Mouse (Mus musculus) MEL (cell line): Measurements from ENCODE around the gene Lexm. TPM values are rescaled to one million over a fixed set of nuclear protein-coding genes. Genes with fewer than 3 reads are reported as not detected.

Source experiments
- DNase-seq: peaks from one replicate; pipeline ENCODE4 v3.0.0; 2011; ENCODE audit warnings: low read depth, low spot score
- H3K27ac ChIP-seq: 2 replicates; pipeline ENCODE4 v1.5.1; 2012; ENCODE audit warnings: low read depth, mild to moderate bottlenecking, control low read depth, low read length, moderate library complexity; ENCODE audit not compliant: control insufficient read depth
- H3K27me3 ChIP-seq, 2 experiments: fragments of 150-350 bp in 1 of 2; sonication (generic) in 1 of 2; 2 replicates each; pipeline ENCODE4 v1.6.1; 2012; ENCODE audit warnings: low read length in 2 of 2, mild to moderate bottlenecking in 2 of 2, improper control_type of control experiment in 1 of 2, moderate library complexity in 1 of 2; ENCODE audit not compliant: insufficient read depth in 2 of 2, control insufficient read depth in 1 of 2
- H3K36me3 ChIP-seq, 2 experiments: 2 replicates each; pipeline ENCODE4 v1.6.1; 2012 to 2014; ENCODE audit warnings: low read length in 2 of 2, improper control_type of control experiment in 1 of 2, inconsistent platforms in 1 of 2, mild to moderate bottlenecking in 1 of 2; ENCODE audit not compliant: insufficient read depth in 2 of 2, control insufficient read depth in 1 of 2
- H3K4me1 ChIP-seq, 2 experiments: fragments of 150-350 bp in 1 of 2; sonication (generic) in 1 of 2; 2 replicates each; pipeline ENCODE4 v1.6.1; 2012; ENCODE audit warnings: low read length in 2 of 2, improper control_type of control experiment in 1 of 2, mild to moderate bottlenecking in 1 of 2; ENCODE audit not compliant: insufficient read depth in 2 of 2, control insufficient read depth in 1 of 2
- H3K4me3 ChIP-seq, 2 experiments: fragments of 150-350 bp in 1 of 2; sonication (generic) in 1 of 2; 2 replicates each; pipeline ENCODE4 v1.5.1; 2012; ENCODE audit warnings: low read depth in 2 of 2, low read length in 2 of 2, mild to moderate bottlenecking in 2 of 2, moderate library complexity in 2 of 2, control low read depth in 1 of 2, improper control_type of control experiment in 1 of 2; ENCODE audit not compliant: control insufficient read depth in 1 of 2, insufficient read depth in 1 of 2
- H3K79me2 ChIP-seq: 2 replicates; pipeline ENCODE4 v1.6.1; 2012; ENCODE audit warnings: mild to moderate bottlenecking, low read length, moderate library complexity; ENCODE audit not compliant: control insufficient read depth, poor library complexity, insufficient read depth
- H3K9ac ChIP-seq: 2 replicates; pipeline ENCODE4 v1.6.1; 2012; ENCODE audit warnings: low read depth, mild to moderate bottlenecking, control low read depth, low read length, moderate library complexity; ENCODE audit not compliant: control insufficient read depth, poor library complexity, severe bottlenecking
- H3K9me3 ChIP-seq: fragments of 150-350 bp; sonication (generic); replicated peaks from 2 replicates; pipeline ENCODE4 v1.6.1; 2012; ENCODE audit warnings: mild to moderate bottlenecking, low read length, improper control_type of control experiment, moderate library complexity; ENCODE audit not compliant: insufficient read depth
- CHD2 ChIP-seq: IDR thresholded peaks from 2 replicates; pipeline ENCODE4 v1.6.1; 2011; ENCODE audit warnings: low read length, improper control_type of control experiment
- CTCF ChIP-seq, 3 experiments: IDR thresholded peaks in 2 of 3; conservative IDR thresholded peaks in 1 of 3; 2 replicates each; pipeline ENCODE4 v1.5.1; 2011 to 2012; ENCODE audit warnings: low read length in 3 of 3, low read depth in 2 of 3, mild to moderate bottlenecking in 2 of 3, improper control_type of control experiment in 1 of 3, inconsistent platforms in 1 of 3, mixed read lengths in 1 of 3, moderate library complexity in 1 of 3; ENCODE audit not compliant: control insufficient read depth in 1 of 3, insufficient read depth in 1 of 3, poor library complexity in 1 of 3, severe bottlenecking in 1 of 3
- ELF1 ChIP-seq: IDR thresholded peaks from 2 replicates; pipeline ENCODE4 v1.6.1; 2014; ENCODE audit warnings: low read depth, mild to moderate bottlenecking, inconsistent platforms, low read length, improper control_type of control experiment, moderate library complexity
- EP300 ChIP-seq, 2 experiments: IDR thresholded peaks; 2 replicates each; pipeline ENCODE4 v1.6.1; 2011; ENCODE audit warnings: improper control_type of control experiment in 2 of 2, low read length in 2 of 2, low read depth in 1 of 2, mild to moderate bottlenecking in 1 of 2
- ETS1 ChIP-seq: IDR thresholded peaks from 2 replicates; pipeline ENCODE4 v1.6.1; 2012; ENCODE audit warnings: low read depth, mild to moderate bottlenecking, inconsistent platforms, low read length, improper control_type of control experiment, moderate library complexity
- GABPA ChIP-seq: IDR thresholded peaks from 2 replicates; pipeline ENCODE4 v1.6.1; 2012; ENCODE audit warnings: low read depth, mild to moderate bottlenecking, inconsistent platforms, low read length, improper control_type of control experiment, moderate library complexity
- GATA1 ChIP-seq: IDR thresholded peaks from 2 replicates; pipeline ENCODE4 v1.6.1; 2011; ENCODE audit warnings: low read depth, low read length, improper control_type of control experiment
- JUND ChIP-seq: IDR thresholded peaks from 2 replicates; pipeline ENCODE4 v1.6.1; 2011; ENCODE audit warnings: low read depth, mild to moderate bottlenecking, improper control_type of control experiment, low read length
- KAT2A ChIP-seq: conservative IDR thresholded peaks from 2 replicates; pipeline ENCODE4 v1.6.1; 2012; ENCODE audit warnings: low read depth, low read length, improper control_type of control experiment, inconsistent platforms
- MAZ ChIP-seq: IDR thresholded peaks from 2 replicates; pipeline ENCODE4 v1.6.1; 2012; ENCODE audit warnings: low read depth, mild to moderate bottlenecking, inconsistent platforms, low read length, improper control_type of control experiment
- MEF2A ChIP-seq: IDR thresholded peaks from 2 replicates; pipeline ENCODE4 v1.6.1; 2014; ENCODE audit warnings: low read depth, mild to moderate bottlenecking, inconsistent platforms, low read length, improper control_type of control experiment; ENCODE audit not compliant: poor library complexity, insufficient replicate concordance, severe bottlenecking; ENCODE audit errors: extremely low read depth
- MXI1 ChIP-seq: IDR thresholded peaks from 2 replicates; pipeline ENCODE4 v1.6.1; 2011; ENCODE audit warnings: mild to moderate bottlenecking, low read depth, low read length, improper control_type of control experiment
- MYC ChIP-seq: IDR thresholded peaks from 2 replicates; pipeline ENCODE4 v1.6.1; 2011; ENCODE audit warnings: low read depth, mild to moderate bottlenecking, low read length, improper control_type of control experiment, moderate library complexity
- NRF1 ChIP-seq: IDR thresholded peaks from 2 replicates; pipeline ENCODE4 v1.6.1; 2014; ENCODE audit warnings: low read depth, mild to moderate bottlenecking, inconsistent platforms, low read length, improper control_type of control experiment, moderate library complexity; ENCODE audit not compliant: poor library complexity, insufficient read depth, severe bottlenecking
- POLR2A ChIP-seq, 2 experiments: IDR thresholded peaks; 2 replicates each; pipeline ENCODE4 v1.6.1; 2011 to 2012; ENCODE audit warnings: low read length in 2 of 2, mild to moderate bottlenecking in 2 of 2, control low read depth in 1 of 2, improper control_type of control experiment in 1 of 2, low read depth in 1 of 2, moderate library complexity in 1 of 2; ENCODE audit not compliant: control insufficient read depth in 1 of 2, insufficient read depth in 1 of 2, poor library complexity in 1 of 2
- POLR2AphosphoS5 ChIP-seq: IDR thresholded peaks from 2 replicates; pipeline ENCODE4 v1.6.1; 2012; ENCODE audit warnings: low read depth, borderline replicate concordance, mild to moderate bottlenecking, inconsistent platforms, low read length, moderate library complexity, mixed read lengths
- RAD21 ChIP-seq: IDR thresholded peaks from 2 replicates; pipeline ENCODE4 v1.6.1; 2011; ENCODE audit warnings: mild to moderate bottlenecking, low read depth, low read length, improper control_type of control experiment
- SIN3A ChIP-seq: IDR thresholded peaks from 2 replicates; pipeline ENCODE4 v1.6.1; 2012; ENCODE audit warnings: low read length, improper control_type of control experiment, inconsistent platforms
- SMC3 ChIP-seq: IDR thresholded peaks from 2 replicates; pipeline ENCODE4 v1.6.1; 2011; ENCODE audit warnings: low read depth, low read length, improper control_type of control experiment
- UBTF ChIP-seq: IDR thresholded peaks from 2 replicates; pipeline ENCODE4 v1.6.1; 2012; ENCODE audit warnings: low read depth, mild to moderate bottlenecking, inconsistent platforms, low read length, improper control_type of control experiment, moderate library complexity, borderline replicate concordance; ENCODE audit not compliant: insufficient read depth
- ZKSCAN1 ChIP-seq: IDR thresholded peaks from 2 replicates; pipeline ENCODE4 v1.6.1; 2012; ENCODE audit warnings: low read depth, mild to moderate bottlenecking, inconsistent platforms, low read length, improper control_type of control experiment, moderate library complexity
- polyA plus RNA-seq, 2 experiments: library from polyadenylated mRNA; stranded (reverse) in 1 of 2; unstranded in 1 of 2; fragments of >175 nt in 1 of 2; fragments of >200 nt in 1 of 2; gene quantifications; 2 replicates each; pipeline versions ENCODE4 v1.2.1 to v1.2.4; 2012; ENCODE audit warnings: low replicate concordance in 2 of 2, low read depth in 1 of 2; ENCODE audit not compliant: insufficient read length in 2 of 2, insufficient read depth in 1 of 2, missing spikeins in 1 of 2
- total RNA-seq: library from RNA; depleted of rRNA; stranded (reverse); fragments of 300-350 nt; gene quantifications from 2 replicates; pipeline ENCODE4 v1.2.3, GENCODE M21; 2012

The Lexm gene
- total and polyA plus RNA-seq, 3 experiments = 6.1 to 17.5 TPM; not detected in 1

- Histone ChIP-seq H3K79me2 (no peaks in the 10 kb centered on the region), H3K27ac (no peak overlapping the region), H3K36me3 (peaks cover 0 to 2% of the 10 kb centered on the region in 2 experiments; a peak in 2 of 4 replicates), H3K27me3 (no peaks in the 10 kb centered on the region), H3K4me1 (no peaks in the 10 kb centered on the region), H3K4me3 (no peak overlapping the region), H3K9me3 (no peaks in the 10 kb centered on the region), H3K9ac (no peak overlapping the region)
- no peak for DNase-seq
- no peak for TF ChIP-seq ELF1
- no peak for TF ChIP-seq GATA1
- no peak for TF ChIP-seq MEF2A
- no peak for TF ChIP-seq JUND
- TF ChIP-seq MAZ = no peak
- no peak for TF ChIP-seq UBTF
- no peak for TF ChIP-seq EP300 (IDR thresholded peaks at IDR 0.05; ENCODE audit: low read depth in 1 of 2, low read length in 2 of 2)
- no peak for TF ChIP-seq ETS1
- TF ChIP-seq NRF1 = no peak
- no peak for TF ChIP-seq GABPA
- no peak for TF ChIP-seq MXI1
- no peak for TF ChIP-seq ZKSCAN1
- no peak for TF ChIP-seq SIN3A
- no peak for TF ChIP-seq KAT2A
- TF ChIP-seq POLR2A (IDR thresholded peaks at IDR 0.05; ENCODE audit: control insufficient read depth in 1 of 2, insufficient read depth in 1 of 2, low read depth in 1 of 2, low read length in 2 of 2, poor library complexity in 1 of 2) = no peak
- TF ChIP-seq CHD2 = no peak
- TF ChIP-seq MYC = no peak
- no peak for TF ChIP-seq POLR2AphosphoS5
Measured at GRCm38 (mm10) chr4:106600770-106601169, 16.3 kb downstream of the Lexm start.

DNA sequence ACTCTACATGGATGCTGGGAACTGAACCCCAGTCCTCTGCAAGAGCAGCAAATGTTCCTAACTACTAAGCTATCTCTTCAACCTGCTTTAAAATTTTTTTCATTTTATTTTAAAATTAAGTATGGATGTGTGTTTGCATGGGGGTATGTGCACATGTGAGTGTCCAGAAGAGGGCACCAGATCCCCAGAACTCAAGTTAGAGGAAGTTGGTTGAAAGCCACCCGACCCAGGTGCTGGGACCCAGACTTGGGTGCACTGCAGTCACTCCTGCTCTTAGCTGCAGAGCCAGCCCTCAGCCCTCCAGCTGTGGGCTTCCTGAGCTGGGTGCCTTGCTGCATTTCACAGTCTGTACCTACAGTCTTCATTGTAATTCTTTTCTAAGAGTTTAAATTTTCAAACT lies 17.6 kb downstream of the Lexm start:
- Histone ChIP-seq H3K27me3 (no peaks in the 10 kb centered on the region), H3K4me1 (no peaks in the 10 kb centered on the region), H3K9me3 (no peaks in the 10 kb centered on the region), H3K9ac (no peak overlapping the region), H3K36me3 (peaks cover 0 to 2% of the 10 kb centered on the region in 2 experiments; a peak in 2 of 4 replicates), H3K79me2 (no peaks in the 10 kb centered on the region), H3K4me3 (no peak overlapping the region), H3K27ac (no peak overlapping the region)
- peak; percentile 76 for DNase-seq
- TF ChIP-seq RAD21 (peak; percentile 49), CTCF (IDR thresholded peaks at IDR 0.05 in 2 of 3, conservative IDR thresholded peaks at IDR 0.05 in 1 of 3; ENCODE audit: control insufficient read depth in 1 of 3, insufficient read depth in 1 of 3, low read depth in 2 of 3, low read length in 3 of 3, poor library complexity in 1 of 3, severe bottlenecking in 1 of 3) (peak; percentile 30 to 61 (median 53); a peak in 5 of 6 replicates), POLR2A (IDR thresholded peaks at IDR 0.05; ENCODE audit: control insufficient read depth in 1 of 2, insufficient read depth in 1 of 2, low read depth in 1 of 2, low read length in 2 of 2, poor library complexity in 1 of 2) (no peak), MEF2A (no peak), SMC3 (peak; percentile 41), MXI1 (no peak)
